Mouse (Mus musculus) spleen, adult 2 months (tissue): ENCODE results near the gene Serpina3a. TPM values are rescaled to one million over a fixed set of nuclear protein-coding genes. Genes with fewer than 3 reads are reported as not detected.

Experiments
- DNase-seq, 2 experiments: peaks; one replicate each; pipeline versions ENCODE4 v3.0.0 to v3.0.0-alpha.2; 2012 to 2021; ENCODE audit warnings: low spot score in 2 of 2, low read depth in 1 of 2
- H3K27ac ChIP-seq: fragments of 200-500 bp; 2 replicates; pipeline ENCODE4 v1.5.1; 2012; ENCODE audit warnings: low read length, inconsistent platforms; ENCODE audit not compliant: insufficient read depth
- H3K27me3 ChIP-seq: fragments of 200-500 bp; 2 replicates; pipeline ENCODE4 v1.6.1; 2012; ENCODE audit warnings: mild to moderate bottlenecking, moderate library complexity, low read length, inconsistent platforms; ENCODE audit not compliant: control insufficient read depth, insufficient read depth
- H3K36me3 ChIP-seq: fragments of 200-500 bp; 2 replicates; pipeline ENCODE4 v1.6.1; 2012; ENCODE audit warnings: mild to moderate bottlenecking, low read length, inconsistent platforms; ENCODE audit not compliant: control insufficient read depth, insufficient read depth
- H3K4me1 ChIP-seq: fragments of 200-500 bp; 2 replicates; pipeline ENCODE4 v1.6.1; 2011; ENCODE audit warnings: inconsistent platforms; ENCODE audit not compliant: control insufficient read depth, insufficient read depth, insufficient read length
- H3K4me3 ChIP-seq: fragments of 200-500 bp; 2 replicates; pipeline ENCODE4 v1.5.1; 2011; ENCODE audit warnings: mild to moderate bottlenecking, inconsistent platforms; ENCODE audit not compliant: insufficient read depth, insufficient read length; ENCODE audit errors: extremely low read depth
- CTCF ChIP-seq: fragments of 200-500 bp; IDR thresholded peaks from 2 replicates; pipeline ENCODE4 v1.5.1; 2011; ENCODE audit warnings: mild to moderate bottlenecking, inconsistent platforms; ENCODE audit not compliant: insufficient read depth, insufficient read length, insufficient replicate concordance; ENCODE audit errors: extremely low read depth
- POLR2A ChIP-seq: fragments of 200-500 bp; IDR thresholded peaks from 2 replicates; pipeline ENCODE4 v1.6.1; 2011; ENCODE audit warnings: low read depth, low read length, inconsistent platforms
- WGBS: fragments of 180-500 bp; shearing (Covaris S2); methylation state at CpG from one replicate; pipeline ENCODE4 v1.1.7; 2018; 5-methylcytosine and 5-hydroxymethylcytosine counted together
- polyA plus RNA-seq: library from polyadenylated mRNA; depleted of rRNA; stranded (reverse); fragments of >200 nt; gene quantifications from 2 replicates; pipeline ENCODE4 v1.2.3, GENCODE M21; 2012; rRNA removed

Serpina3a gene
- polyA plus RNA-seq, 1 experiment: not detected

GRCm38 (mm10) chr12:104153656-104154055 is 41.1 kb downstream of the Serpina3a start, which contains the start of gene Serpina3c:
Serpina3c (minus strand) TSS chr12:104153870.
- Histone ChIP-seq H3K27me3 (no peaks in the 10 kb centered on the region), H3K27ac (no peak within 1 kb of the TSS), H3K4me1 (no peaks in the 10 kb centered on the region), H3K4me3 (no peak within 1 kb of the TSS), H3K36me3 (no peaks in the 10 kb centered on the region)
- TF ChIP-seq CTCF (no peak), POLR2A (no peak)
- DNase-seq: no peak
- WGBS: 75% methylated on average over 2 of the region's 2 CpGs

Other genes starting within 250 kb of the Serpina3a start
- gene Serpina1a, start 249.2 kb upstream of the Serpina3a start, polyA plus RNA-seq: 0.64 and 11.8 TPM in 2 replicates
- gene Serpina1c, start 207.8 kb upstream of the Serpina3a start, polyA plus RNA-seq: 0.90 and 6.6 TPM in 2 replicates
- gene Serpina1e, start 153.7 kb upstream of the Serpina3a start, polyA plus RNA-seq: 0.67 and 1.0 TPM in 2 replicates
- 0.49 and 0.87 TPM in 2 replicates for gene Serpina11, start 122.8 kb upstream of the Serpina3a start, polyA plus RNA-seq
- 0.13 TPM in 1 of 2 replicates, not detected in the other for gene Serpina9, start 99.0 kb upstream of the Serpina3a start, polyA plus RNA-seq
- gene Serpina12, start 68.3 kb upstream of the Serpina3a start, polyA plus RNA-seq: 0.02 and 0.04 TPM in 2 replicates
- not detected in 2 replicates for gene Serpina5, start 11.6 kb upstream of the Serpina3a start, polyA plus RNA-seq
- 0.43 and 0.45 TPM in 2 replicates for gene Serpina3b, start 15.3 kb downstream of the Serpina3a start, polyA plus RNA-seq
- gene Serpina3c, start 41.1 kb downstream of the Serpina3a start, polyA plus RNA-seq: 0.35 and 0.49 TPM in 2 replicates
- 3.3 and 6.0 TPM in 2 replicates for gene Serpina3f, start 101.8 kb downstream of the Serpina3a start, polyA plus RNA-seq
- gene Serpina3g, start 123.5 kb downstream of the Serpina3a start, polyA plus RNA-seq: 82.5 and 110 TPM in 2 replicates
- 0.45 and 0.76 TPM in 2 replicates for gene Serpina3i, start 150.4 kb downstream of the Serpina3a start, polyA plus RNA-seq
- gene Serpina3j, start 201.8 kb downstream of the Serpina3a start, polyA plus RNA-seq: not detected in 2 replicates
- gene Serpina3k, start 225.8 kb downstream of the Serpina3a start, polyA plus RNA-seq: 0.05 and 0.11 TPM in 2 replicates
- 0.06 TPM in 1 of 2 replicates, not detected in the other for gene Serpina3m, start 225.8 kb downstream of the Serpina3a start, polyA plus RNA-seq